In genomic region chr12:108274661-108275507, GRCm38 (mm10) we compare ENCODE assay signal across 8 mouse cellular contexts. TPM values are rescaled to one million over a fixed set of nuclear protein-coding genes. Genes with fewer than 3 reads are reported as not detected.
DNase-seq lines count a peak whose midpoint lies in the region; ATAC-seq and TF ChIP-seq lines count a peak whose summit lies in the region.

Gene Ccdc85c (minus strand): TSS chr12:108275425.

- TF ChIP-seq EP300 in heart, adult 2 months (IDR thresholded peaks at IDR 0.05; ENCODE audit: insufficient read depth, low read depth, low read length) = no peak

- H3K4me1 ChIP-seq in erythroblast, embryonic 14.5 days (ENCODE audit: control insufficient read depth) = peaks cover 46% of the 10 kb centered on the region
- H3K4me1 ChIP-seq in heart, adult 2 months (ENCODE audit: control insufficient read depth, insufficient read depth, low read length) = peaks cover 17% of the 10 kb centered on the region
- H3K4me1 ChIP-seq in kidney, postnatal 0 days (replicated peaks; ENCODE audit: insufficient read depth, low read length) = peaks cover 53% of the 10 kb centered on the region
- peaks cover 11% of the 10 kb centered on the region for H3K4me1 ChIP-seq in liver, embryonic 16.5 days (ENCODE audit: control insufficient read depth, low read depth, low read length)

- ATAC-seq in erythroblast, adult 5-6 weeks (replicated peaks; ENCODE audit: low FRiP score, poor library complexity, severe bottlenecking) = no peak
- no peak for ATAC-seq in kidney, postnatal 0 days (replicated peaks; ENCODE audit: low FRiP score, low read depth)
- no peak for ATAC-seq in liver, embryonic 16.5 days (ENCODE audit: low read depth)

- H3K4me2 ChIP-seq in kidney, postnatal 0 days (ENCODE audit: low read length) = peak within 1 kb of the TSS; percentile 98
- peak within 1 kb of the TSS; percentile 87 for H3K4me2 ChIP-seq in liver, embryonic 16.5 days (ENCODE audit: low read depth, low read length)

- H3K27ac ChIP-seq in heart, adult 2 months = peak within 1 kb of the TSS; percentile 88
- H3K27ac ChIP-seq in kidney, postnatal 0 days = peak within 1 kb of the TSS; percentile 78
- H3K27ac ChIP-seq in liver, embryonic 16.5 days (ENCODE audit: low read length) = no peak within 1 kb of the TSS; the same call in 1 of the 2 replicates

- WGBS in heart, adult 2 months = under 1% methylated on average over 110 of the region's 120 CpGs
- WGBS in kidney, postnatal 0 days = under 1% methylated on average over 92 of the region's 120 CpGs
- under 1% methylated on average over 82 of the region's 120 CpGs for WGBS in liver, embryonic 16.5 days (ENCODE audit: insufficient replicate concordance)

- H3K9ac ChIP-seq in heart, adult 2 months (ENCODE audit: low read depth, low read length) = peak within 1 kb of the TSS; percentile 75
- peak within 1 kb of the TSS; percentile 79 for H3K9ac ChIP-seq in kidney, postnatal 0 days (ENCODE audit: low read depth, low read length)
- peak within 1 kb of the TSS; percentile 52 for H3K9ac ChIP-seq in liver, embryonic 16.5 days (ENCODE audit: low read depth, low read length)

- peak; percentile 59 for DNase-seq in T-cell, adult 2 months (ENCODE audit: low spot score)
- DNase-seq in embryo, embryonic 11 days = peak; percentile 70
- DNase-seq in heart, adult 2 months = no peak
- no peak for DNase-seq in kidney, postnatal 0 days (ENCODE audit: low spot score)
- peak; percentile 43 for DNase-seq in right cerebral cortex, adult 18-20 months

- no peaks in the 10 kb centered on the region for H3K79me2 ChIP-seq in heart, adult 2 months (replicated peaks; ENCODE audit: control insufficient read depth, insufficient read depth, low read length)

- H3K27me3 ChIP-seq in erythroblast, embryonic 14.5 days (ENCODE audit: control insufficient read depth) = peaks cover 83% of the 10 kb centered on the region
- H3K27me3 ChIP-seq in heart, adult 2 months (ENCODE audit: control insufficient read depth, insufficient read depth, low read length) = no peaks in the 10 kb centered on the region
- no peaks in the 10 kb centered on the region for H3K27me3 ChIP-seq in kidney, postnatal 0 days (ENCODE audit: insufficient read depth, low read length)
- H3K27me3 ChIP-seq in liver, embryonic 16.5 days (ENCODE audit: control insufficient read depth, insufficient read depth, low read depth, low read length) = peaks cover 57% of the 10 kb centered on the region

- TF ChIP-seq POLR2A in heart, adult 2 months (IDR thresholded peaks at IDR 0.05; ENCODE audit: insufficient read depth, low read depth, low read length) = no peak; the same call in 1 of the 2 replicates

- no peaks in the 10 kb centered on the region for H3K36me3 ChIP-seq in erythroblast, embryonic 14.5 days (ENCODE audit: control insufficient read depth)
- H3K36me3 ChIP-seq in heart, adult 2 months (ENCODE audit: control insufficient read depth, insufficient read depth, low read length) = peaks cover 2% of the 10 kb centered on the region
- H3K36me3 ChIP-seq in kidney, postnatal 0 days (ENCODE audit: insufficient read depth, low read length) = no peaks in the 10 kb centered on the region
- H3K36me3 ChIP-seq in liver, embryonic 16.5 days (ENCODE audit: control insufficient read depth, insufficient read depth) = no peaks in the 10 kb centered on the region

- H3K9me3 ChIP-seq in erythroblast, embryonic 14.5 days (ENCODE audit: control insufficient read depth, low read length) = peaks cover 6% of the 10 kb centered on the region; the same call in 1 of the 2 replicates
- H3K9me3 ChIP-seq in kidney, postnatal 0 days (replicated peaks; ENCODE audit: low read length) = no peaks in the 10 kb centered on the region
- no peaks in the 10 kb centered on the region for H3K9me3 ChIP-seq in liver, embryonic 16.5 days (replicated peaks; ENCODE audit: control insufficient read depth, low read length)

- intact Hi-C loops in heart, adult 2 months (cut with DNase I) = no loop called here

- peak within 1 kb of the TSS; percentile 68 for H3K4me3 ChIP-seq in erythroblast, embryonic 14.5 days (replicated peaks)
- peak within 1 kb of the TSS; percentile 66 for H3K4me3 ChIP-seq in heart, adult 2 months
- H3K4me3 ChIP-seq in kidney, postnatal 0 days (replicated peaks; ENCODE audit: low read depth, low read length) = peak within 1 kb of the TSS; percentile 69
- peak within 1 kb of the TSS; percentile 68 for H3K4me3 ChIP-seq in liver, embryonic 16.5 days (ENCODE audit: low read depth, low read length)

- TF ChIP-seq CTCF in heart, adult 2 months (IDR thresholded peaks at IDR 0.05) = no peak
- TF ChIP-seq CTCF in kidney, postnatal 0 days (IDR thresholded peaks at IDR 0.05; ENCODE audit: low read depth) = no peak

RNA-seq across cellular contexts. Expression of gene Ccdc85c, which starts in this region (rescaled TPM):
- polyA plus RNA-seq in erythroblast, embryonic 14.5 days (2012) = 0.23 and 0.28 TPM in 2 replicates
- 0.38 TPM in 1 of 2 replicates, not detected in the other for total RNA-seq in erythroblast, adult 5-6 weeks (2015; ENCODE audit: low replicate concordance)
- total RNA-seq in erythroblast, adult 5-6 weeks (2017; ENCODE audit: low replicate concordance) = 0.28 TPM in 1 of 2 replicates, not detected in the other
- 10 to 100 TPM; 39.2 to 43.9 TPM for total RNA-seq in heart, adult 2 months (2021)
- polyA plus RNA-seq in heart, adult 2 months (2012; rRNA removed) = 27.1 and 29.3 TPM in 2 replicates
- 7.2 and 7.7 TPM in 2 replicates for polyA plus RNA-seq in kidney, postnatal 0 days (2015; fragmentation: Nextera tagmentation; extraction: Ambion mirVana)
- 1.2 and 1.3 TPM in 2 replicates for polyA plus RNA-seq in liver, embryonic 16.5 days (2015; fragmentation: Nextera tagmentation; extraction: Ambion mirVana)

Comparison
In these comparisons a context has a peak if more than half of its experiments do, and no peak if none do; other contexts are left out.
1. RNA of gene Ccdc85c (total RNA-seq): 39.2 to 43.9 TPM in heart, adult 2 months; 0.28 to 0.38 TPM in erythroblast, adult 5-6 weeks; every median in the first group is over 10 times any median in the second.
2. DNase-seq: peak in T-cell, adult 2 months (single experiment), embryo, embryonic 11 days (single experiment) and right cerebral cortex, adult 18-20 months (single experiment); none in heart, adult 2 months (0 of 2) and kidney, postnatal 0 days (single experiment).
3. Peak in every context shown above with its lines, with median percentiles within 50 percentile points of each other: H3K4me3 ChIP-seq and H3K9ac ChIP-seq.